Mouse (Mus musculus) hindbrain, embryonic 15.5 days (tissue): ENCODE measurements around the gene Cox14. TPM values are rescaled to one million over a fixed set of nuclear protein-coding genes. Genes with fewer than 3 reads are reported as not detected.

ENCODE experiments used
- ATAC-seq: fragments of 200-750 bp; cut with Nextera tagmentation; 2 replicates; pipeline ENCODE4 v1.8.0; 2017; ENCODE audit warnings: low read depth, moderate number of reproducible peaks, moderate TSS enrichment; ENCODE audit not compliant: low FRiP score
- H3K27ac ChIP-seq: fragments of 300-500 bp; sonication (generic); replicated peaks from 2 replicates; pipeline ENCODE4 v1.5.1; 2015; ENCODE audit warnings: mild to moderate bottlenecking, inconsistent platforms
- H3K27me3 ChIP-seq: fragments of 300-500 bp; sonication (generic); 2 replicates; pipeline ENCODE4 v1.6.1; 2015; ENCODE audit warnings: control low read depth, inconsistent platforms
- H3K36me3 ChIP-seq: fragments of 300-500 bp; sonication (generic); 2 replicates; pipeline ENCODE4 v1.6.1; 2015; ENCODE audit warnings: control low read depth, inconsistent platforms
- H3K4me1 ChIP-seq: fragments of 300-500 bp; sonication (generic); replicated peaks from 2 replicates; pipeline ENCODE4 v1.6.1; 2015; ENCODE audit warnings: control low read depth, inconsistent platforms
- H3K4me2 ChIP-seq: fragments of 300-500 bp; sonication (generic); 2 replicates; pipeline ENCODE4 v1.6.1; 2015; ENCODE audit warnings: moderate library complexity, mild to moderate bottlenecking, inconsistent platforms
- H3K4me3 ChIP-seq: fragments of 300-500 bp; sonication (generic); 2 replicates; pipeline ENCODE4 v1.5.1; 2015; ENCODE audit warnings: mild to moderate bottlenecking, inconsistent platforms
- H3K9ac ChIP-seq: fragments of 300-500 bp; sonication (generic); 2 replicates; pipeline ENCODE4 v1.6.1; 2015; ENCODE audit warnings: inconsistent platforms
- H3K9me3 ChIP-seq: fragments of 300-500 bp; sonication (generic); 2 replicates; pipeline ENCODE4 v1.6.1; 2016; ENCODE audit warnings: control low read depth, inconsistent platforms
- WGBS: fragments of 180-500 bp; shearing (Covaris S2); methylation state at CpG from one replicate; pipeline ENCODE4 v1.1.7; 2015; 5-methylcytosine and 5-hydroxymethylcytosine counted together
- polyA plus RNA-seq: library from polyadenylated mRNA; unstranded; fragments of >200 nt; fragmentation: Nextera tagmentation; extraction: Ambion mirVana; gene quantifications from 2 replicates; pipeline ENCODE4 v1.2.1, GENCODE M21; 2015

The Cox14 gene
- polyA plus RNA-seq, 1 experiment from 2014 or later = 171 TPM

GRCm38 (mm10) chr15:99710221-99711190 lies 14.9 kb upstream of the Cox14 start:
- WGBS = 89% methylated on average over 10 of the region's 10 CpGs
- no peak for ATAC-seq
- no peak overlapping the region for H3K4me2 ChIP-seq
- no peak overlapping the region for H3K27ac ChIP-seq
- H3K9me3 ChIP-seq = no peaks in the 10 kb centered on the region
- peaks cover 17% of the 10 kb centered on the region for H3K4me1 ChIP-seq
- no peak overlapping the region for H3K9ac ChIP-seq
- no peak overlapping the region for H3K4me3 ChIP-seq
- H3K36me3 ChIP-seq = peaks cover 89% of the 10 kb centered on the region
- H3K27me3 ChIP-seq = no peaks in the 10 kb centered on the region

GRCm38 (mm10) chr15:99711491-99711890 lies 13.9 kb upstream of the Cox14 start:
- Histone ChIP-seq H3K4me2 (no peak overlapping the region), H3K36me3 (peaks cover 82% of the 10 kb centered on the region), H3K27me3 (no peaks in the 10 kb centered on the region), H3K4me3 (no peak overlapping the region), H3K9ac (no peak overlapping the region), H3K27ac (no peak overlapping the region), H3K9me3 (no peaks in the 10 kb centered on the region), H3K4me1 (peaks cover 23% of the 10 kb centered on the region)
- WGBS = 78% methylated on average over 3 of the region's 3 CpGs
- no peak for ATAC-seq

- no peak overlapping the region for H3K4me2 ChIP-seq
- H3K9me3 ChIP-seq = no peaks in the 10 kb centered on the region
- no peak overlapping the region for H3K27ac ChIP-seq
- 62% methylated on average over 13 of the region's 13 CpGs for WGBS
- no peak overlapping the region for H3K4me3 ChIP-seq
- peaks cover 69% of the 10 kb centered on the region for H3K36me3 ChIP-seq
- no peak for ATAC-seq
- H3K27me3 ChIP-seq = no peaks in the 10 kb centered on the region
- H3K9ac ChIP-seq = no peak overlapping the region
- peaks cover 30% of the 10 kb centered on the region for H3K4me1 ChIP-seq
Observed at GRCm38 (mm10) chr15:99712666-99713559, 12.5 kb upstream of the Cox14 start.

- no peak overlapping the region for H3K27ac ChIP-seq
- H3K4me2 ChIP-seq = no peak overlapping the region
- no peak for ATAC-seq
- 71% methylated on average over 3 of the region's 3 CpGs for WGBS
- H3K9ac ChIP-seq = no peak overlapping the region
- H3K27me3 ChIP-seq = no peaks in the 10 kb centered on the region
- H3K4me3 ChIP-seq = no peak overlapping the region
- H3K36me3 ChIP-seq = peaks cover 62% of the 10 kb centered on the region
- H3K9me3 ChIP-seq = no peaks in the 10 kb centered on the region
- H3K4me1 ChIP-seq = peaks cover 34% of the 10 kb centered on the region
Observed at GRCm38 (mm10) chr15:99713569-99713968, 11.8 kb upstream of the Cox14 start.

GRCm38 (mm10) chr15:99714206-99714605 lies 11.2 kb upstream of the Cox14 start:
- H3K9me3 ChIP-seq = no peaks in the 10 kb centered on the region
- H3K27me3 ChIP-seq = no peaks in the 10 kb centered on the region
- H3K9ac ChIP-seq = no peak overlapping the region
- peaks cover 56% of the 10 kb centered on the region for H3K36me3 ChIP-seq
- ATAC-seq = no peak
- H3K4me1 ChIP-seq = peaks cover 34% of the 10 kb centered on the region
- H3K4me3 ChIP-seq = no peak overlapping the region
- 57% methylated on average over 4 of the region's 4 CpGs for WGBS
- 0 out of 2 replicates have a peak overlapping the region, but pooled peaks have one; percentile 79 for H3K27ac ChIP-seq
- no peak overlapping the region for H3K4me2 ChIP-seq

- H3K4me1 ChIP-seq = peaks cover 34% of the 10 kb centered on the region
- H3K36me3 ChIP-seq = peaks cover 49% of the 10 kb centered on the region
- H3K27me3 ChIP-seq = no peaks in the 10 kb centered on the region
Observed at GRCm38 (mm10) chr15:99714858-99715257, 10.6 kb upstream of the Cox14 start.

GRCm38 (mm10) chr15:99715361-99715865 lies 10.0 kb upstream of the Cox14 start:
- Histone ChIP-seq H3K4me3 (no peak overlapping the region), H3K4me1 (peaks cover 34% of the 10 kb centered on the region), H3K9ac (no peak overlapping the region), H3K36me3 (peaks cover 47% of the 10 kb centered on the region), H3K4me2 (no peak overlapping the region), H3K9me3 (no peaks in the 10 kb centered on the region), H3K27me3 (no peaks in the 10 kb centered on the region), H3K27ac (peak overlapping the region; percentile 79)
- 42% methylated on average over 13 of the region's 13 CpGs for WGBS
- ATAC-seq = peak; percentile 43

More at GRCm38 (mm10) chr15:99714858-99715257, 10.6 kb upstream of the Cox14 start:
- whole genome bisulfite sequencing = 56% methylated on average over 7 of the region's 7 CpGs
- Histone ChIP-seq H3K9ac (no peak overlapping the region), H3K27ac (peak overlapping the region; percentile 79), H3K4me2 (no peak overlapping the region), H3K9me3 (no peaks in the 10 kb centered on the region), H3K4me3 (no peak overlapping the region)
- ATAC-seq = peak; percentile 21; the same call in 1 of the 2 replicates

GRCm38 (mm10) chr15:99715982-99716746 lies 9.3 kb upstream of the Cox14 start:
- 59% methylated on average over 11 of the region's 11 CpGs for WGBS
- H3K4me3 ChIP-seq = no peak overlapping the region
- H3K36me3 ChIP-seq = peaks cover 43% of the 10 kb centered on the region
- no peak overlapping the region for H3K4me2 ChIP-seq
- no peaks in the 10 kb centered on the region for H3K27me3 ChIP-seq
- no peaks in the 10 kb centered on the region for H3K9me3 ChIP-seq
- no peak overlapping the region for H3K9ac ChIP-seq
- peak overlapping the region; percentile 79 for H3K27ac ChIP-seq
- peaks cover 34% of the 10 kb centered on the region for H3K4me1 ChIP-seq
- ATAC-seq = peak; percentile 10; the same call in 1 of the 2 replicates

GRCm38 (mm10) chr15:99716814-99717213 lies 8.6 kb upstream of the Cox14 start:
- Histone ChIP-seq H3K27ac (peak overlapping the region; percentile 79; the same call in 1 of the 2 replicates), H3K27me3 (no peaks in the 10 kb centered on the region), H3K36me3 (peaks cover 37% of the 10 kb centered on the region), H3K9ac (no peak overlapping the region), H3K4me1 (peaks cover 34% of the 10 kb centered on the region), H3K4me3 (no peak overlapping the region), H3K9me3 (no peaks in the 10 kb centered on the region), H3K4me2 (no peak overlapping the region)
- ATAC-seq = no peak
- WGBS = 83% methylated on average over 12 of the region's 12 CpGs

- WGBS = 58% methylated on average over 26 of the region's 26 CpGs
- peaks cover 28% of the 10 kb centered on the region for H3K36me3 ChIP-seq
Observed at GRCm38 (mm10) chr15:99717386-99718334, 7.8 kb upstream of the Cox14 start, which contains the start of gene Gpd1. Gpd1 (plus strand) TSS chr15:99717515.

More at GRCm38 (mm10) chr15:99717386-99718334, 7.8 kb upstream of the Cox14 start, which contains the start of gene Gpd1:
- no peak within 1 kb of the TSS for H3K9ac ChIP-seq
- H3K4me3 ChIP-seq = no peak within 1 kb of the TSS
- no peaks in the 10 kb centered on the region for H3K27me3 ChIP-seq
- H3K4me1 ChIP-seq = peaks cover 34% of the 10 kb centered on the region
- H3K27ac ChIP-seq = peak within 1 kb of the TSS; percentile 79
- H3K4me2 ChIP-seq = peak within 1 kb of the TSS; percentile 17; the same call in 1 of the 2 replicates
- ATAC-seq = 0 out of 2 replicates have a peak, but pooled peaks have one; percentile 6
- no peaks in the 10 kb centered on the region for H3K9me3 ChIP-seq
